Mouse (Mus musculus): Measurements from ENCODE around the gene Rhbdf2.

Gene Rhbdf2

DNA sequence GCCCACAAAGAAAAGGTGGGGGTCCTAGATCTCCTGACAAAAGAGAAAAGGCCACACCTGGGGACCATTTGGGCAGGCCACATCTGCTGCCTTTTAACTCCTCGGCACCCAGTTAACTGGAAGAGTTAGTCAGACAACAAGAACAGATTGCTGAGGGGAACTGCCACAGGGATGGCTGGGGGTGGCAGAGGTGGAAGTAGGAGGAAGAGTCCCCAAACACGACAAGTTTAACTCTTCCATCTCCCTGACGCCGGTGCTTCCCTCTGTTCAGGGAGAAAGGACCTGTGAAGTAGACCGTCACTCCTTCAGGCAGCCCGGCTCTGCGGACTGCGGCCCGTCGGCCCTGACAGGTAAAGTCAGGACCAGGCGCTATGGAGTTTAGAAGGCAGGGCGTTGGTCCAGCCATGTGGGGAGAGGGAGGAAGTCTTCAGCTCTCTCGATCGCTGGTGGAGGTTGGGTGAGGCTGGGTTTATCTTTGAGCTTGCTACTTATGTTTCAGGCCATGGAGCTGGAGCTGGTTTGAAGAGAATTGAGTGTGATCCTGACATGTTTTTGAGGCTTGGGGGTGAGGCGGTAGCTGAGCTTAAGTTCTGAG is 32.3 kb upstream of the Rhbdf2 start:
- no peak for DNase-seq (ENCODE audit: low read depth)

DNA sequence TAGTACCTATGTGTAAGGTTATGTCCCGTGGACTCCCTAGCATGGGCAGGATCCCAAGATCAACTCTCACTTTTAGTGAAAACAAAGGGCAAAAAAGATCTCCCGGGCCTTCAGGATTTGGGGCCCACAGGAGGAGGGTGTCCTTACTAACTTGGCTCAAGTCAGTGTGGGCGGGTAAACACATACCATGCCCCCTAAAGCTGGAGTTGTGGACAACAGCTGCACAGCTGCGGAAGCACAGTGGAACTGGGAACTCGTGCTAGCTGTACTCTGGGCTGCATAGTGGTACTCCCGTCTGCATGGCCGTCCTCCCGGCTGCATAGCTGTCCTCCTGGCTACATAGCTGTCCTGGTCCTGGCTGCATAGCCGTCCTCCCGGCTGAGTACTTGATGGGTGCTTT is 31.4 kb upstream of the Rhbdf2 start:
- no peak for DNase-seq (ENCODE audit: low read depth)

DNA sequence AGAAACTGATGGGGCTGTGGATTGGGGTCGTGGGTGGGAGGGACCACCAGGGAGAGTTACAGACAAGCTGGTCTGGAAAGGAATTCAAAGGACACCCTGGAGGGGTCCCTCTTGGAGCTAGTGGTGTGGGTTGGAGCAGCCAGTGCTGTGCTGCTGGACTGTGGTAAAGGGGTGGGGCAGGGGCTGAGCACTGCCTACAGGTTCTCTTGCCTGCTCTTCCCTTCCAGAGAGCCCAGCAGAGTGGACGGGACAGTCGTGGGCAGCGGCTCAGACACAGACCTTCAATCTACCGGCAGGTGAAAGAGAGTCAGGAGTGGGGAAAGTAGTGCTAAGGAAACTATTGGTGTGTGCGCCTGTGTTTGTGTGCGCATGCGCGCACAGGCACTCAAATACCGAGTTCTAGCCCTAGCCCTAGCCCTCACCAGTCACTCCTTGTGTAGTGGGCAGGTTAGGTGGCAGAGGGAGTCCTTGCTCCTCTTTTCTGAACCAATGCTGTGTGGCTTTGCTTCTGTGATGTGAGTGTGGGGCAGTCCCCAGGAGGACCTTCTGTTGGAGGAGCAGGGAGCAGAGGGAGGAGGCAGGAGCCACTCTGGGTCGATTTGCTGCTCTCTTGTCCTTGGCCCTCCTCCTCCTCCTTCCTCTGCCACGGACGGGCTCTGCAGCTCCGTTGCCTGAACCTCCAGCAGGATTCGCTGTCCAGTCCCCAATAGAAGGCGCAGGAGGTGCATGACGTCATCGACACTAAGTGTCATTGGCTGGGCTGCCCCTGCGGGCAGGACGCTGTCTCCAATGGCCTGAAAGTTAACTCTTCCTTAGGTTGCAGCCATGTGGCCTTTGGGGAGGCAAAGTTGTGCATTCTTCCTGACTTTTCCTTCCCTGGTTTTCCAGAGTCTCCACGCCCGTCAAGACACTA is 30.7 kb upstream of the Rhbdf2 start:
- peak; percentile 99 for DNase-seq (ENCODE audit: low read depth)

DNA sequence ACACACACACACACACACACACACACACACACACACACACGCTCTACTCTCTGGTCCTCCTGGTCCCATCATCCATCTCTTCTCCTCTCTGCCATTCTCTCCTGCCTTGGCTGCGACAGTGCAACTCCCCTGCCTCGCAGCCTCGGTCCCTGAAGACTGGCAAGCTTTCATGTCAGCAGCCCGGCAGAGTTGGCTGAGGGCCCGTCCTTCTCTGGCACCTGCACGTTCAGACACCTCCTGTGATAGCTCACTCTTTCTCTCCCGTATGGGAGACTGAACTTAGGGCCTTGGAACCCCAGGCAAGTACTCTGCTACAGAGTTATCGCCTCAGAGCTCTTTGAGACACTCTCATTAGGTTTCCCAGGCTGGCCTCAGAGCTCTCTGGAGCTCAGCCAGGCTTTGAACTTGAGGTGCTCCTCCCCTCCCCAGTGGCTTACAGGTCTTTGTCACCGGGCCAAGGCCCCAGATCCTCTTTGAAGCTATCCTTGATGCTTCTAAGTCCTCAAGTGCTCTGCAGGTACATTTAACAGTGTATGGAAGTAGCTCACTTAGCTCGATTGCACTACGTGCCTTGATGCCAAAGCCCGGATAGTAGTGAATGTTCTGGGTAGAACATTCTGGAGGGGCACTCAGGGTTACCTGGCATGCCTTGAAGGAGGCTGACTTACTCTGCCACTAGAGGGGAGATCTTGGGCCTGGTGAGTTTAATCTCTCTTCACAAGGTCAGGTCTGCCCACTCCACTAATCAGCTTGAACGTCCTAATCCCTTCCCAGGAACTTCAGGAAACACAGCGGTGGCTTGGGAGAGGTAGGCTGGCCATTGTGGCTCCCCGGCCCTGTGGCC is 29.8 kb upstream of the Rhbdf2 start:
- peak; percentile 41 for DNase-seq (ENCODE audit: low read depth)

DNA sequence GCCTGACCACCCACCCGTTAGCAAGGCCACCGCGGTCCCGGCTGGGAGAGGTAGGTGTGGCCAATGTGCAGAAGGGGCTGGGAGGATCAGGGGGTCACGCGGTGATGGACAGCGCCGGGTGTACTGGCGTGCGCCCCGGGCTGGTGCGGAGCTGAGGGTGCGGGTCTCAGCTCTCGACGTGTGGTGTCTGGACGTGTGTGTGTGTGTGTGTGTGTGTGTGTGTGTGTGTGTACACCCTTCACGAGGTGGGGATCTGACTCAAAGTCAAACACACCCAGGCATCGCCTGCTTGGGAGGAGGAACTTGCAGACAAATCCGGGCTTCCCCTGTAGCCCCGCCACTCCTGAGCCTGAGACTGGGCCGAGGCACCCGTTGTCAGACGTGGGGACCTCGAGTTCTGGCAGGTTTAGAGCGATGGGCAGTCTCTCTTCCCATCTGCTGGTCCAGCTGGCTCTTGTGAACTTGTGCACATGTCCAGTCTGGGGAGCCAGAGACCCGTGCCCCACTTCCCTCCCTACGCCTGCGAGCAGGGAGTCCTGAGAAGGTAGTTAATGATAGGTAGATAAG is 27.5 kb upstream of the Rhbdf2 start, which contains the start of gene Cygb:
TSS of gene Cygb (minus strand) at position 59 of the 567 bp plus-strand sequence.
- no peak for DNase-seq (ENCODE audit: low read depth)

DNA sequence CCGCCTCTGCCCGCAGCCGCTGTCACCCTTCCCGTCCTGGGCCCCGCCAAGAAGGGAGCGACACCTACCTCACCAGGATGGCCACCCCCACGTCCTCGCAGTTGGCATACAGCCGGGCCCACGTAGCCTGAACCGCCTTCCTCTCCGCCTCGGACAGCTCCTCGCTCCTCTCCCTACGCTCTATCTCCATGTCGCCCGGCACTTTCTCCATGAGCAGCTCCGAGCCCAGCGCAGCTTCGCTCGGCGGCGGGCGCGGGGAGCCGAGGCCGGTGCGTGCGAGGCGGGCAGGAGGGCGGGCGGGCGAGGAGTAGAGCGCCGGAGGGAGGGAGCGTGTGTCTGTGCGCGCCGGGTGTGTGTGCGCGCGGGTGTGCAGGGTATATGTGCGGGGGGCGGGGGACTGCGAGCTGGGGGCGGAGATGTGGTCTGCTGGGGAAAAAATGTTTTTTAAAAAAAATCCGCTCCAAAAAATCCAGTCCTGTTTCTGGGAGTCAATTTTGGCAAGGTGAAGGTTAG is 26.9 kb upstream of the Rhbdf2 start:
- no peak for DNase-seq (ENCODE audit: low read depth)

DNA sequence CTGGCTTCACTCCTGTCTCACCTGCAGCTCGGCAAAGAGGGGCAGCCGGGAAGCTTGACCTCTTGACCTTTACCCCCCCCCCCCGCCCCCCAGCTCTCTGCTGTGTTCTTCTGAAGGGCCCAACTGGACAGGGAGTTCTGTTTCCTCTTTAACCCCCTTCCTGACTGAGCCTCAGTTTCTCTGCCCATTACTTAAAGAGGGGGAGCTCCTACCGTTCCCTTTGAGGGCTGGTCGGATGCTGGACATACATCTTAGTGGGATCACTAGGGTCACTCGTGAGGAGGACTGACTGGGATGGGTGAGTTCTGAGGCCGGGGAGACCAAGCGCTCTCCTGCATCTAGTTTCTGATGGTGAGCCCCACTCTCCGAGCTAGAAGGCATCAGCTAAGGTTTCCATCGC is 26.4 kb upstream of the Rhbdf2 start, which contains the start of gene Prcd:
TSS of gene Prcd (plus strand) at position 301 of the 400 bp plus-strand sequence.
- DNase-seq (ENCODE audit: low read depth): no peak

DNA sequence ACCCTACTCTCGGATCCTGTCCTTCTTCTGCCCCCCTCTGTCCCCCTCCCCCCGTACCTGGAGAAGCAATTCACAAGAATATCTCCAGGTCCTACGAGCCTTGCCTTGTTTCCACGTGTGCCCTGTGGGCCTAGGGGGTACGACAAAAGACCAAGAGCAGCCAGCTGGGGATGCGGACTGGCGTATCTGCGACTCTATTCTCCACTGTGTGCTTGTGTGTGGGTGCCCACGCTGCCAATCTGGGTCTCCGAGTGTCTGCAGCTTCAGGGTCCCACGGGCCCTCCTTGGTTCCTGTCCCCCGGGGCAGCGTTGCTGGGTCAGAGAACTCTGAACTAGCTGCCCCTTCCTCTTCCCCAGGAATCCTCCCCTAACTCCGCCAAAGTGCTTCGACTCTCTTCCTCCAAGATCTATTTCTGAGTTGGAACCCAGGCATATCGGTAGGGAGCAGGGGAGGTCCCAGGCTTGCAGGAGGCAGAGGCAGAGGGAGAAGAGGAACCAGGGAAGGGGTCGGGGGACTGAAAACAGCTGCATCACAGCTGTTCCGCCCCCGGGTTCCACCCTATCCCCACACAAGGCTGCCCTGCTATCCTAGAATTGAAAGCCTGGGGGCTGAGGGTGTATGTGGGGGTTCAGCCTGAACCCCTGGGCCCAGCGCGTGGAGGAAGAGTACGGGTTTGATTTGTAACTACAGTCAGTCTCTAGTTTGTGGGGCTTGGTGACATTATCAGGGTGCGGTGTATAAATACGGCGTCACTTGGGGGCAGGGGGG is 25.7 kb upstream of the Rhbdf2 start:
- DNase-seq (ENCODE audit: low read depth): no peak

DNA sequence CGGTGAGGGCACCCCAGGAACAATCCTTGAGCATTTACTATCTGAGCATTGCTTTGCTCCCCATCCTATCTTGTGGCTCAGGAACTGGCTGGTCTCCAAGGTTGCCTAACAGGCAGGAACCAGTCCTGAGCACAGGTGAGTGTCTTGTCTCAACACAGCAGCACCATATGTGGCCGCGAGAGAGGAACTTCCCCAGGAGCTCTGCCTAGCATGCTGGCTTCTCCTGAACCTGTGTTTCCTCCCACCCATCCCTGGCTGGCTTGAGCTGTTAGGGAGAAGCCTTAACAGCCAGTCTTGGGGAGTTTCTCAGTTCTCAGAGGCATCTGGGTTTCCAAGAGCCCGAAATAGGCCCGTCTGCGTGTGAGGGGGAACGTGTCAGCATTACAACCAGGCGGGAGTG is 24.5 kb upstream of the Rhbdf2 start:
- no peak for DNase-seq (ENCODE audit: low read depth)

DNA sequence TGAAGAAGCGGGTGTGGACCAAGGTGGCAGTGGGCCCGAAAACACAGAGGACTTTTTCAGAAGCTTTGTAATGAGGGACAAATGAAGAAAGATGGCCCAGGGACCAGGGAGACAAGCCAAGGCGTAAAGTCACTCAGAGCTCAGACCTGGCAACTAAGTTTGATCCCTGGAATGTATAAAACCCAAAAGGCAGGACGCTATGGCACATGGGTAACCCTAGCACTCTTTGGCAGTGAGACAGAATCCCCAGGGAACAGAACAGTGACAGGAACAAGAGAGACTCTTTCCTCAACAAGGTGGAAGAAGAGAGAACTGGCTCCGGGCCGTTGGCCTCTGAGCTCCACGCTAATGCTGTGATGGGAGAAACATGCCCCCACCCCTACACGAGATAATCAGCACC is 24.0 kb upstream of the Rhbdf2 start:
- no peak for DNase-seq (ENCODE audit: low read depth)

DNA sequence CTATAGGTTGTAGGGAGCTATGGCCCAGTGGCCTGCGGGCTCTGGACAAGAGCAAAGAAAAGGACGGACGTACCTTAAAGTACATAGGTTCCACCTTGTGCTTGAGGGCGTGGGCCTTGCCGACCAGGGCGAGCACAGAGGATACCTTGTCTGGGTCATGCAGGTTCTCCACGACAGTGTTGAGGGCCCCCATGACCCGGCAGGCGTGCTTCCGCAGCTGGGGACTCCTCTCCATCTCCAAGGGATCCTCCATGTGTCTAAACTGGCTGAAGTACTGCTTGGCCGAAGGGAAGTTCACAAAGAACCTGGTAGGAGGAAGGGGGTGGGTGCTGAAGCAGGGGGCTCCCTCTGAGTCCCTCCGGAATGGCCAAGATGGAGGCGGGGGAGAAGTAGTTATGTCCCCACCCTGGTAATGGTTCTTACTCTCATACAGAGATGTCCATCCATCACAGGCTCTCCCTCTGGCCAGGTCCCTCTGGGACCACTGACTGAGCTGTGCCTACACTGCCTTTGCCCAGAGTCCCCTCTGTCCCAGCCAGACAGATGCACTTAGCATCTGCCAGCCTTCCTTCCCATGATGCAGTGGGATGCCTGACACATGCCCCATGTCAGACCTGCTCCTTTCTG is 23.0 kb upstream of the Rhbdf2 start:
- no peak for DNase-seq (ENCODE audit: low read depth)

DNA sequence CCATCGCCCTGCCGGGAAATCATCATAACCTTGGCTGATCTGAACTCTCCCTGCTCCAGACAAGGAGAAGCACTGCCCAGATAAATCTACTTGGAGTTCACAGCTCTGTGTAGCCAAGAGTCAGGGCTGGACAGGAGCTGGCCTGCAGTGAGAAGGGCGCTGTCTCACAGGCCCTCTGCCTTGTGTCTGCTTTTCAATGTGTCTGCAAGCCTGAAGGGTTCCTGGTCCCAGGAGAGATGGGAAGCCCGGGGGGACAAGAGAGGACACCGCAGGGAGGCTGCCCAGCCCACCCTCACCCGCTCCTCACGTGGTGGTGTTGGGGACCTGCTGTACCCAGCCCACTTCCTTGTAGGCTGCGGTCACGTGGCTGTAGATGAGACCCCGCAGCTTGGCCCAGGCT is 22.2 kb upstream of the Rhbdf2 start:
- DNase-seq (ENCODE audit: low read depth): no peak

DNA sequence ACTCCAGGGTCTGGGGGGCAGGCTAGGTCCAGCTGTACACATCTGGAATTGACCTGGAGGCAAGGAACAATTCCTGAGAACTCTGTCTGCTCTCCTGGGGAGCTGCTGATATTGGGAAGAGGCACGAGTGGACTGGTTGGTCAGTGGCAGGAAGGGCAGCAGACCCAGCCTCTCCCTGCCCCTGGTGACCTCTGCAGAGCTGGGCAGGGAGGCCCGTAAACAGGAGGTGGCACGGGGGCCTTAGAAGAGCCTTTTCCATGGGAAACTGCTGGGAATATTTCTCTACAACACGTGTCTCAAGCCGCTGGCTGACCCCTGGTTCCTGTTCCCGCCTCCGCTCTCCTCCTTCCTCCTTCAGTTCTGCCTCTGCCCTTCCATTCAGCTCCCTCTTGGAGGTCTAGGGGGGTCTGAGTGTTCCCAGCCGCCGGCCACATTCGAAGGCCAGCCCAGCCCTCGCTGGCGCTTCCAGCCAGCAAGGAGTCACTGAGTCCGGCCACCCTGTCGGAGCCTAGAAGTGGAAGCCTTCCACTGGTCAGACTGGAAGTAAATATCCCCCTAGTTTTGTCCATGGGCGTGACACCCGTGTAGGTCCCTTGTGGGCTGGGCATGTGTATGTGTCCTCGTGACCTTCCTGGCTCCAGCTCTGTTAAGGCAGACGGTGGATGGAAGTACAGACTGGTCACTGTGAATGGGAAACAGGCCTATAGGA is 21.5 kb upstream of the Rhbdf2 start:
- DNase-seq (ENCODE audit: low read depth): no peak

DNA sequence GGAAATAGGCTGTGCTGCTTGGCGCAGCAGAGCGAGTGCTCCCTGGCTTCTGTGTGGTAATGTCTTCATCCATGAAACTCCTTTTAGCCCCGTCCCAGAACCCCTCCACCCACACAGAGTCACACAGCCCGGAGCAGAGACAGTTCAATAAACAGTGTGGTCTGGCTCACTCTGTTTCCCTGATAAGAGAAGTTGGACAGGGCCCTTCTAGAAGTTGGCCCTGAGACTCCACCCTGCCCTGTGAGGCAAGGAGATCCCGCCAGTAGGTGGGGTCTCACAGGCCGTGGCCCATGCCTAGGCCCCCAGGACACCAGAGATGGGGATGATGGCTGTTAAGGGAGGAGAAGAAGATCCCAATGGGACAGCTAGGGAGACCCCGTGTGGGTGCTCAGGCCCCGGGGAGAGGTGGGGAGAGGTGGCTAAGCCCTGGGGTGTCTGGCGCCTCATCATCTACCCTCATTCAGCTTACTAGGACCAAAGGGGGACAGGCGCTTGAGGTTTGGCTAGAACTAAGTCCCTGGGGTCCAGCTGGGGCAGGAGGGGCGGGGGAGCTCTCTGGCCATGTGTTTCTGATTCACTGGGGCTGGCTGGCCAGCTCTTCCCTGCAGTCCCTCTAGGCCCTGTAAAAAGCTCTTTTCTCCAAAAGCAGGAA is 20.6 kb upstream of the Rhbdf2 start:
- no peak for DNase-seq (ENCODE audit: low read depth)

DNA sequence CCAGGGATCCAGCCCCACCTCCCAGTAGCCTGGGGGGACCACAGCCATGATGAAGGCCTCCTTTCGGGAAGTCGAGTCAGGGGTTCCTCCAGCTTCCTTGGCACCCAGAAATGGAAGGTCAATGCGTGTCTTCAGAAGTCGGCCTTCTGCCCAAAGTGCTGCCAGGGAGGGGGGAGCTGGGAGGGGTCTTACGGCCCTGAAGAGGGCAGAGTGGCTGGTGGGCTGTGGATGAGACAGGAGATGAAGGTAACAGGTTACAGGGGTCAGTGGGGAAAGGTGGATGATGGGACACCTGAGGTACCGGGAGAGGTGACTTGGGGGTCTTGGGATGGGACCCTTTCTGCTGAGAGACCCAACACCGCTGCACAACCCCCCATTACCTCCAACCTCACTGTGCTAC is 20.0 kb upstream of the Rhbdf2 start:
- no peak for DNase-seq (ENCODE audit: low read depth)

DNA sequence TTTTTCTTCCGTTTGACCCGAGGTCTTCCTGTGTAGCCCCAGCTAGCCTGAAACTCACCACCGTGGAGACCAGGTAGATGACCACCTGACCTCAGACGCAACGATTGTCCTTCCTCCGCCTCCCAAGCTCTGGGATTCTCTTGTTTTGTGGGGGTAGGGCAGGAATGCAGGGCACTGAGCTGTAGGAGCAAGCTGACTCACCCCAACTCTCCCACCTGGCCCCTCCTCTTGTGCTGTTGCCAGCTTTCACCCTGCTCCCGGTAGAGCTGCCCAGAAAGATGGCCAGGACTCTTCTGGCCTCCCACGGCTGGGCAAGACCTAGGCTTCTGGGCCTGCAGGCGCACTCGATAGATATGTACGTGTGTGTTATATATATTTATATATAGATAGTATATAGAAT is 19.3 kb upstream of the Rhbdf2 start:
- no peak for DNase-seq (ENCODE audit: low read depth)

DNA sequence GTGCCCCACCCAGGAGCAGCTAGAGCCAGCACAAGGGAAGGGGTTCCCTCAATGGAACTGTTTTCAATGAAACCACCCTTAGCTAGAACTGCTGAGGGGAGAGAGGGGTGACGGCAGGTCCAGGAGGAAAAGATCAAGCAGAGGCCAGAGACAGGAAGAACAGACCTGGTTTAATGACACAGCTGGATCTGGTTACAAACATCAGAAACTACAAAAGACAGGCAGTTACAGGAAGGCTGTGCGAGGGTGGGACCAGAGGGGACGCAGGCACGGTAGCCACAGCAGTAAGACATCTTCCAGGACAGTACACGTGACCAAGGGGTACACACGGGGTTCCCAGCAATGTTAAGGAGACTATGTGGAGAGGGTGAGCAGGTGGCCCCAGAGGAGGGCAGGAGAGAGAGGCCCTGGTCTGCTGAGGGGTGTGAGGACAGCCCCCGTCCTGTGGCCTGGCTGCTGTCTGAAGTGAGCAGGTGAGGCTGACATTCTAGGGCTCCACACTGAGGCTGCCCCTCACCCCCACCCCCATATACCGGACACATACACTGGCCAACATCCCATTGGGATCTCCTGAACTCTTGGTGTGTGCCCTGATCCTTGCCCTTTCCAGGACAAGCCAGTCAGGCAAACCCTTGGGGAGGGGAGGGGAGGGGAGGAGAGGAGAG is 18.8 kb upstream of the Rhbdf2 start:
- DNase-seq (ENCODE audit: low read depth): no peak

DNA sequence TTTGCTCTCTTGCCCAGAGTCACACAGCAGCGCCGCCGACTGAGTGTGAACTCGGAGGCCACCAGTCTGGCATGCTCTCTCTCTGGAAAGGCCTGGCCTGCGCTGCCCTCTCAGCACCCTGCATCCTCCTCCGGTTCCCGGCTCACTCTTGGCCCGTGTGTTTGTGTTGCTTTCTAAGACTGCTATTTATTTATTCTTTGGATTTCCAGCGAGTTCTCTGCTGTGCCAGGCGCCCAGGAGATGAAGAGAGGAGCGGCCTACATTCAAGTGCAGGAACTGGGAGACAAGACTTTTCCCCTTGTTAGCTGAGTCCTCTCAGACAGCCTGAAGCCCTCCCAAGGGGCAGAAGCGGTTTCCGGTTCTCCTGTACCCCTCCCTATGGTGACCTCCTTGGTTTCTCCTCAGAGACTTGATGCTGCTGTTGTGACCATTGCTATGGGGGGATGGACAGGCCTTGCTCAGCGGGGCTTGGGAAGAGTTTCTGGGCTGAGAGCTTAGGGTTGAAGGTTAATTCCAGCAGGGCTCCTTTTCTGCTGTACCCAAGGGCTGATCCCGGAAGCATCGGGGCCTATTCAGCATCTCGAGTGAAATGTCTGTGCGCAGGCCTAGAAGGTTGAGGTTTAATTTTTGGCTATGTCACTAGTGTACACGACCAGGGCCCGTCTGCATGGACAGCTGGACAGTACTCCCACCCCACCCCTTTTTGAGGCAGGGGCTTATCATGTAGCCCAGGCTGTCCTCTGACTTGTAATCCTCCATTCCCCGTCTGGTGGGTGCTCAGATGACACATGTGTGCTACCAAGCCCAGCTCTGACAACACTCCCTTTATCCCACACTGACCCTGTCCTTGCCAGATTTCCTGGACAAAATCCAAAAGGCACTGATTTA is 17.6 kb upstream of the Rhbdf2 start:
- no peak for DNase-seq (ENCODE audit: low read depth)

Measured in 416B (cell line).